Mouse (Mus musculus) kidney, adult 9 months (tissue): Measurements from ENCODE around the gene Scml4.
A peak's percentile ranks its signal among the peaks of the same experiment; 100 is the strongest.

Experiments used
- DNase-seq: peaks from one replicate; pipeline ENCODE4 v3.0.0; 2022

Scml4 gene

GRCm38 (mm10) chr10:42862806-42863205 lies 2.6 kb downstream of the Scml4 start:
- no peak for DNase-seq

GRCm38 (mm10) chr10:42863621-42864391 lies 3.6 kb downstream of the Scml4 start:
- DNase-seq = peak; percentile 48

GRCm38 (mm10) chr10:42864696-42865095 lies 4.5 kb downstream of the Scml4 start:
- DNase-seq = no peak

GRCm38 (mm10) chr10:42868416-42868815 lies 8.2 kb downstream of the Scml4 start:
- no peak for DNase-seq

- DNase-seq = no peak
Measured at GRCm38 (mm10) chr10:42869467-42869866, 9.3 kb downstream of the Scml4 start.

- DNase-seq = no peak
Measured at GRCm38 (mm10) chr10:42872269-42873010, 12.3 kb downstream of the Scml4 start.

- DNase-seq = no peak
Measured at GRCm38 (mm10) chr10:42873077-42873595, 13.0 kb downstream of the Scml4 start.

- no peak for DNase-seq
Measured at GRCm38 (mm10) chr10:42876172-42876571, 16.0 kb downstream of the Scml4 start.

- DNase-seq = no peak
Measured at GRCm38 (mm10) chr10:42879269-42879681, 19.1 kb downstream of the Scml4 start.

- DNase-seq = no peak
Measured at GRCm38 (mm10) chr10:42879682-42880081, 19.5 kb downstream of the Scml4 start.

GRCm38 (mm10) chr10:42887040-42887439 lies 26.9 kb downstream of the Scml4 start:
- no peak for DNase-seq

- DNase-seq = no peak
Measured at GRCm38 (mm10) chr10:42888241-42888640, 28.1 kb downstream of the Scml4 start.

GRCm38 (mm10) chr10:42890365-42890764 lies 30.2 kb downstream of the Scml4 start:
- no peak for DNase-seq

GRCm38 (mm10) chr10:42892250-42892649 lies 32.1 kb downstream of the Scml4 start:
- no peak for DNase-seq

GRCm38 (mm10) chr10:42892987-42893386 lies 32.8 kb downstream of the Scml4 start:
- no peak for DNase-seq

- no peak for DNase-seq
Measured at GRCm38 (mm10) chr10:42893857-42894256, 33.7 kb downstream of the Scml4 start.

- DNase-seq = no peak
Measured at GRCm38 (mm10) chr10:42894263-42894662, 34.1 kb downstream of the Scml4 start.

GRCm38 (mm10) chr10:42894696-42895095 lies 34.5 kb downstream of the Scml4 start:
- no peak for DNase-seq

GRCm38 (mm10) chr10:42896621-42897020 lies 36.5 kb downstream of the Scml4 start:
- DNase-seq = no peak

GRCm38 (mm10) chr10:42897166-42897565 lies 37.0 kb downstream of the Scml4 start:
- DNase-seq = no peak

- DNase-seq = no peak
Measured at GRCm38 (mm10) chr10:42897632-42898031, 37.5 kb downstream of the Scml4 start.

GRCm38 (mm10) chr10:42901361-42901760 lies 41.2 kb downstream of the Scml4 start:
- DNase-seq = no peak

- DNase-seq = no peak
Measured at GRCm38 (mm10) chr10:42903054-42903453, 42.9 kb downstream of the Scml4 start.

GRCm38 (mm10) chr10:42908562-42908961 lies 48.4 kb downstream of the Scml4 start:
- DNase-seq = no peak
